Mouse (Mus musculus) lung, postnatal 0 days (tissue): ENCODE data around the gene Rptor. TPM values are rescaled to one million over a fixed set of nuclear protein-coding genes. Genes with fewer than 3 reads are reported as not detected.

Experiments
- ATAC-seq: fragments of 200-750 bp; cut with Nextera tagmentation; 2 replicates; pipeline ENCODE4 v1.8.0; 2017; ENCODE audit warnings: moderate library complexity
- DNase-seq: peaks from one replicate; pipeline ENCODE4 v3.0.0-alpha.2; 2016; ENCODE audit warnings: low spot score
- H3K27ac ChIP-seq: fragments of 300-500 bp; sonication (generic); 2 replicates; pipeline ENCODE4 v1.5.1; 2014; ENCODE audit warnings: antibody characterized with exemption, mild to moderate bottlenecking, low read length, mixed read lengths
- H3K27me3 ChIP-seq: fragments of 300-500 bp; sonication (generic); replicated peaks from 2 replicates; pipeline ENCODE4 v1.6.1; 2014; ENCODE audit warnings: low read length, mixed read lengths; ENCODE audit not compliant: insufficient read depth
- H3K36me3 ChIP-seq: fragments of 300-500 bp; sonication (generic); 2 replicates; pipeline ENCODE4 v1.6.1; 2014; ENCODE audit warnings: low read length, mixed read lengths; ENCODE audit not compliant: insufficient read depth
- H3K4me1 ChIP-seq: fragments of 300-500 bp; sonication (generic); 2 replicates; pipeline ENCODE4 v1.6.1; 2014; ENCODE audit warnings: antibody characterized with exemption, low read depth, low read length, mixed read lengths; ENCODE audit not compliant: insufficient read depth
- H3K4me2 ChIP-seq: fragments of 300-500 bp; sonication (generic); replicated peaks from 2 replicates; pipeline ENCODE4 v1.6.1; 2014; ENCODE audit warnings: low read depth, mild to moderate bottlenecking, low read length, moderate library complexity, mixed read lengths
- H3K4me3 ChIP-seq: fragments of 300-500 bp; sonication (generic); 2 replicates; pipeline ENCODE4 v1.5.1; 2014; ENCODE audit warnings: low read depth, low read length
- H3K9ac ChIP-seq: fragments of 300-500 bp; sonication (generic); replicated peaks from 2 replicates; pipeline ENCODE4 v1.6.1; 2014; ENCODE audit warnings: low read depth, mild to moderate bottlenecking
- H3K9me3 ChIP-seq: fragments of 300-500 bp; sonication (generic); 2 replicates; pipeline ENCODE4 v1.6.1; 2016; ENCODE audit warnings: low read length, mixed read lengths
- CTCF ChIP-seq: IDR thresholded peaks from 2 replicates; pipeline ENCODE4 v1.5.1; 2016; ENCODE audit warnings: antibody characterized with exemption, mild to moderate bottlenecking
- EP300 ChIP-seq: IDR thresholded peaks from 2 replicates; pipeline ENCODE4 v1.6.1; 2016; ENCODE audit warnings: antibody characterized with exemption, mild to moderate bottlenecking, control low read depth
- WGBS: fragments of 180-500 bp; shearing (Covaris S2); extraction: QIAGEN DNeasy Blood & Tissue Kit; methylation state at CpG from one replicate; pipeline ENCODE4 v1.1.7; 2014; 5-methylcytosine and 5-hydroxymethylcytosine counted together
- polyA plus RNA-seq: library from polyadenylated mRNA; unstranded; fragments of >200 nt; fragmentation: Nextera tagmentation; extraction: Ambion mirVana; gene quantifications from 2 replicates; pipeline ENCODE4 v1.2.1, GENCODE M21; 2015

Gene Rptor
- polyA plus RNA-seq, 1 experiment from 2014 or later: 5.3 TPM

DNA sequence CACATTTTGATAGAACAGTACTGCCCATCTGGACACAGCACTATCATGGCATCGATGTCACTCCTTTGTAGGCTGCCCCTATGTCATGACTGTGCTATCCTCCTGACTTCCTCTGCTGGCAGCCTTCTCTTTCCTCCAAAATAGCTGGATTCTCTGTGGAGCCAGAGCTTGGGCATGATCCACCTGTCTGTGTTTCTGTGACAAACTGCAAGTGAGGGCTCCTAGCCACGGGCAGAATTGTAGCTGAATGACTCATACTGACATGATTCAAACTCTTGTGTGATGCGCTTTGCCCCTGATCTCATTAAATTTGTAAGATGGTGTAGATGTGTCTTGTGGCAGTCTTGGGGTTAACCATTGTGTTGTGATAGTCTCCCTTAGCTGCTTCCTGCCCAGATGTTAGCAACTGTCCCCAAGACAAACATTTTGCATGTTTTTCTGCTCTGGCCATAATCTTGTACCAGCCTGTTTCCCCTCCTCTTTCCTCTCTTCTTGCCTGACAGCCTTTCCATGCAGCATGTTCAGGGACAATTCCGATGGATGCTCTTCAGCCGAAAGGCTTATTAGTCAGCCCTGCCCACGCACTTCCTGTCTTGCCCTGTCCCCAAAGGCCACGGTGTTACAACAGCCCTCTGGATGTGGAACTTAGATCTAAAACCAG lies 74.2 kb downstream of the Rptor start:
- WGBS: 53% methylated on average over 7 of the region's 7 CpGs
- Histone ChIP-seq H3K4me3 (no peak overlapping the region), H3K27ac (no peak overlapping the region), H3K4me1 (no peaks in the 10 kb centered on the region; the same call in 1 of the 2 replicates), H3K9ac (no peak overlapping the region), H3K27me3 (no peaks in the 10 kb centered on the region), H3K9me3 (no peaks in the 10 kb centered on the region), H3K4me2 (no peak overlapping the region), H3K36me3 (no peaks in the 10 kb centered on the region)
- DNase-seq (peak; percentile 52), ATAC-seq (peak; percentile 70)
- TF ChIP-seq CTCF (no peak), EP300 (0 out of 2 replicates have a peak, but pooled peaks have one; percentile 9)

DNA sequence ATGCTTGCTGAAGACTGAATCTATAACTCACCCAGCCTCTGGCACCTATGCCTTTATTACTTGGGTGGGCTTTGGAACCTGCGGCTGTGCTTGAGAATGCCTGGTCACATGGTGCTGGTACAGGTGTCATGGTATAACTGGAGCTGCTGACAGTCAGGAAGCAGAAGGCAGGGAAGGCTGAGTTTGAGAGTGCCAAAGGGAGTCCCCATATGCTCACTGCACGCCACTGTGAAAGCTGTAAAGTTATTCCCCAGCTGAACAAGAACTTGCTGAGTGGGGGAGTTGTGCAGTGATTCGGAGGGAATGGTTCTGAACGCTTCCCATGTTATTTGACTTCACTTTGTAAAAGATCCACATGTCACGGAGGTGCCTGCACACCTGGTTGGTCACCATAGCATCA lies 75.7 kb downstream of the Rptor start:
- H3K36me3 ChIP-seq: no peaks in the 10 kb centered on the region
- no peaks in the 10 kb centered on the region for H3K9me3 ChIP-seq
- H3K9ac ChIP-seq: no peak overlapping the region
- no peak overlapping the region for H3K27ac ChIP-seq
- no peak overlapping the region for H3K4me2 ChIP-seq
- H3K27me3 ChIP-seq: no peaks in the 10 kb centered on the region
- no peak overlapping the region for H3K4me3 ChIP-seq
- ATAC-seq: no peak
- DNase-seq: no peak
- no peak for TF ChIP-seq CTCF
- no peak for TF ChIP-seq EP300
- H3K4me1 ChIP-seq: no peaks in the 10 kb centered on the region; the same call in 1 of the 2 replicates
- WGBS: 87% methylated on average over 5 of the region's 5 CpGs

DNA sequence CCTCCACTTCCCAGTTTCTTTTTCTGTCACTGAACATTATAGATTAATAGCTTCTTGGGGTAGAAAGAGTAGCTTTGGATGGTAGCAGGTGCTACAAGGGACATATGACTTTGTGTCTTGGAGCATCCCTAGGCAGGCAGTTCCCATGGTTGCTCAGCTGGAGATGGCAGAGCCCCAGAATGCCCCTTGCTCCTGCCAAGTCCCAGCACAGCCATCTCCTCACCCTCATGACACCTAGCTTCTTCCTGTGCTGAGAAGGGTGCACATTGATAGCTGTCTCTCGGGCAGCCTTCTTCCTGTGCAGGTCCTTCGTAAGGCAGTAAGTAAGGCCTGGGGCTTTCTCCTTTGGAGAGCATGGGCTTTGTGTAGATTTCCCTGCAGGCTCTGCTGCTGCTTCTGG lies 78.0 kb downstream of the Rptor start:
- no peak for ATAC-seq
- no peaks in the 10 kb centered on the region for H3K27me3 ChIP-seq
- WGBS: 69% methylated on average over 2 of the region's 2 CpGs
- TF ChIP-seq CTCF (no peak), EP300 (no peak)
- no peak for DNase-seq
- H3K4me1 ChIP-seq: peaks cover 3% of the 10 kb centered on the region; the same call in 1 of the 2 replicates
- H3K27ac ChIP-seq: no peak overlapping the region
- no peaks in the 10 kb centered on the region for H3K9me3 ChIP-seq
- no peak overlapping the region for H3K4me3 ChIP-seq
- no peak overlapping the region for H3K4me2 ChIP-seq
- no peak overlapping the region for H3K9ac ChIP-seq
- no peaks in the 10 kb centered on the region for H3K36me3 ChIP-seq

DNA sequence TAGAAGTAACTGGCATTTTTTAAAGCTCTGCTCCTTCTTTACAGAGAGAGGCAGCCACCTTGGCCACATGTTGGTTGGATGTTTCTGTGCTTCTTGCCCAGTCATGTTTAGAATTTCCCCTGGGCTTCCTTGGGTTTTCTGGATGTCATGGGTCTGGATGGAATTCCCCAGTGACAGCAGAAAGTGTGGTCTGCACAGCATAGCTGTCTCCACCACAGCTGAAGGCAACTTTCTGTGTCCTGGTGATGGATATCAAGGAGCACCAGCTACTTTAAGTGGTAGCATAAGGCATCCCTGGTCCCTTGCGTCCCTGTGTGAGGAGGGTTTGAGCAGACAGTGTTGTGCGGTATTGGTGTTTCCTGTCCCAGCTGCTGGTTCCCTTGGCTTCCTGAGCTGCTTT lies 79.6 kb downstream of the Rptor start:
- 82% methylated on average over 2 of the region's 2 CpGs for WGBS
- no peak overlapping the region for H3K27ac ChIP-seq
- no peaks in the 10 kb centered on the region for H3K36me3 ChIP-seq
- H3K4me2 ChIP-seq: no peak overlapping the region
- peaks cover 7% of the 10 kb centered on the region for H3K4me1 ChIP-seq
- no peaks in the 10 kb centered on the region for H3K27me3 ChIP-seq
- ATAC-seq (no peak), DNase-seq (no peak)
- no peak overlapping the region for H3K4me3 ChIP-seq
- H3K9ac ChIP-seq: no peak overlapping the region
- TF ChIP-seq EP300: no peak
- TF ChIP-seq CTCF: no peak
- no peaks in the 10 kb centered on the region for H3K9me3 ChIP-seq

DNA sequence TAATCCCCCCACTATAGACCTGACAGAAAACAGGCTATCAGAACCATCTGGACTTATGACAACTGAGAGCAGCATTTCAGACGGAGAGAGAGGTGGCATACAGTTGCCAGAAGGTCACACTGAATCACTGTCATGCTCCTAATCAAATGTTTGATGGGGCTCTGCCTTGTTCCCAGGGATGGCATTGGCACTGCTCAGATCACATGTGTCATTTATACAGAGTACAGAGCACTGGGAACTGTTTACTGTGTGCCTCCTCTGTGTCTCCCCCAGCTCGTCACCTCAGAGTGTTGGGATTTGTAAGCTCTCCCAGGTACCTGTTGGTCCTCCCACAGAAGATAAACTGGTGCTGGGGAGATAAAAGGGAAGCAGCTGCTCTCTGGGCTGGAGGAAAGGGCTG lies 81.1 kb downstream of the Rptor start:
- TF ChIP-seq EP300: no peak
- TF ChIP-seq CTCF: no peak
- 85% methylated on average over 2 of the region's 2 CpGs for WGBS

DNA sequence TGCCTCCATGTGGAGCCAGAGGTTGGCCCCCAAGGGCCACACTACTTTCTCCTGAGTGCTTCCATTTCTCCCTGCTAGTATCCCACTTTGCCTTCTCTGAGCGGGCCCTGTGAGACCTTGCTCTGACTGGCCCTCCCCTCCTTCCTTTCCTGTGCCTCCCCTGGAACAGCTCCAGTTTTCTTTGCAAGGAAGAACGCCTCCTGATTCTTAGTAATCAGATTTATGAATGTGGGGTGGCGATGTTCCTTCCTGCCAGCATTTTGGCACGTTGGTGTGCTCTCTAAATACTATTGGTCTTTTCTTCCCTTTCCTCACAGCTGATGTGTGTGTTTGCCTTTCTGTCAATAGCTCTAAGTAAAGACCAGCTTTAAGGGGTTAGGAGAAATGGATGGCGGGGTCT lies 82.8 kb downstream of the Rptor start:
- Histone ChIP-seq H3K27ac (peak overlapping the region; percentile 38; the same call in 1 of the 2 replicates), H3K4me3 (no peak overlapping the region), H3K9ac (no peak overlapping the region), H3K4me2 (0 out of 2 replicates have a peak overlapping the region, but pooled peaks have one; percentile 14), H3K9me3 (no peaks in the 10 kb centered on the region), H3K36me3 (no peaks in the 10 kb centered on the region), H3K4me1 (peaks cover 7% of the 10 kb centered on the region), H3K27me3 (no peaks in the 10 kb centered on the region)
- peak; percentile 73 for ATAC-seq
- peak; percentile 81 for DNase-seq
- TF ChIP-seq CTCF (no peak), EP300 (peak; percentile 11; the same call in 1 of the 2 replicates)
- 16% methylated on average over 5 of the region's 5 CpGs for WGBS

More for the DNA sequence above, 81.1 kb downstream of the Rptor start:
- no peak overlapping the region for H3K9ac ChIP-seq
- H3K27me3 ChIP-seq: no peaks in the 10 kb centered on the region
- no peaks in the 10 kb centered on the region for H3K9me3 ChIP-seq
- H3K4me3 ChIP-seq: no peak overlapping the region
- H3K4me1 ChIP-seq: peaks cover 7% of the 10 kb centered on the region
- H3K36me3 ChIP-seq: no peaks in the 10 kb centered on the region
- DNase-seq (no peak), ATAC-seq (no peak)
- no peak overlapping the region for H3K4me2 ChIP-seq
- H3K27ac ChIP-seq: no peak overlapping the region
